Mouse (Mus musculus) G1E (cell line): ENCODE data around the gene Rpl18.

Source experiments
- CTCF ChIP-seq: IDR thresholded peaks from 2 replicates; pipeline ENCODE4 v1.5.1; 2012; ENCODE audit warnings: low read depth, low read length, inconsistent platforms, mixed read lengths
- GATA1 ChIP-seq: IDR thresholded peaks from 2 replicates; pipeline ENCODE4 v1.6.1; 2012; ENCODE audit warnings: borderline replicate concordance, low read length, inconsistent platforms, mixed read lengths
- GATA2 ChIP-seq: IDR thresholded peaks from 2 replicates; pipeline ENCODE4 v1.6.1; 2012; ENCODE audit warnings: low read depth, low read length, inconsistent platforms, borderline replicate concordance
- TAL1 ChIP-seq: conservative IDR thresholded peaks from 2 replicates; pipeline ENCODE4 v1.6.1; 2012; ENCODE audit warnings: low read depth, low read length, inconsistent platforms, mixed read lengths

DNA sequence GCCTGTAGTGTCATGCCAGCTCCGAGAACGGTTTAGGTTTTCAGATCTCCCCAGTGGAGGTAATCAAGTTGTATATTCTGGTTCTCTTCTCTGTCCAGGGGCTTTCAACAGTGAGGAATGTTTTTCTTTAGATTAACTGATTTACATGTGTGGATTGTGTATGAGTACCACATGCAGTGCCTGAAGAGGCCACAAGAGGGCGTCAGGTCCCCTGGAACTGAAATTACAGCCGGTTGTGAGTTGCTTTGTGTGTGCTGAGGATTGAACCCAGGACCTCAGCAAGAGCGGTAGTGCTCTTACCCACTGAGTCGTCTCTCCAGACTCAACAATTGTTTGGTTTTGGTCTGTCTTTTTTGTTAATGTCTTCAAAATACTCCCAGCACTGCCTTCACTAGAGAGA is 31.3 kb downstream of the Rpl18 start:
- peak; percentile 54 for TF ChIP-seq CTCF
- TF ChIP-seq TAL1 = no peak
- TF ChIP-seq GATA2 = no peak
- TF ChIP-seq GATA1 = no peak
